Mouse (Mus musculus) ES-E14 (cell line): ENCODE results near the gene Steap3. TPM values are rescaled to one million over a fixed set of nuclear protein-coding genes. Genes with fewer than 3 reads are reported as not detected.

ENCODE experiments used
- DNase-seq: peaks from one replicate; pipeline ENCODE4 v3.0.0-alpha.2; 2013; ENCODE audit warnings: low read depth, low spot score
- H3K27ac ChIP-seq: 2 replicates; pipeline ENCODE4 v1.5.1; 2012; ENCODE audit warnings: low read depth, mild to moderate bottlenecking, low read length, moderate library complexity, mixed read lengths; ENCODE audit not compliant: poor library complexity, insufficient read depth, severe bottlenecking
- H3K36me3 ChIP-seq: 2 replicates; pipeline ENCODE4 v1.6.1; 2012; ENCODE audit warnings: mild to moderate bottlenecking, low read length, moderate library complexity, mixed read lengths; ENCODE audit not compliant: control insufficient read depth, poor library complexity, insufficient read depth, severe bottlenecking
- H3K4me1 ChIP-seq, 2 experiments: fragments of 150-350 bp in 1 of 2; sonication (generic) in 1 of 2; 2 replicates each; pipeline ENCODE4 v1.6.1; 2012; ENCODE audit warnings: low read length in 2 of 2, mild to moderate bottlenecking in 1 of 2, mixed read lengths in 1 of 2; ENCODE audit not compliant: control insufficient read depth in 2 of 2, insufficient read depth in 2 of 2, poor library complexity in 1 of 2
- H3K4me3 ChIP-seq, 2 experiments: fragments of 150-350 bp in 1 of 2; sonication (generic) in 1 of 2; 2 replicates each; pipeline ENCODE4 v1.5.1; 2012; ENCODE audit warnings: low read length in 2 of 2, low read depth in 1 of 2, mild to moderate bottlenecking in 1 of 2, mixed read lengths in 1 of 2; ENCODE audit not compliant: insufficient read depth in 1 of 2, poor library complexity in 1 of 2, severe bottlenecking in 1 of 2
- H3K9ac ChIP-seq: 2 replicates; pipeline ENCODE4 v1.6.1; 2012; ENCODE audit warnings: low read depth, mild to moderate bottlenecking, low read length, mixed read lengths; ENCODE audit not compliant: poor library complexity, insufficient read depth, severe bottlenecking
- H3K9me3 ChIP-seq: fragments of 150-350 bp; sonication (generic); 2 replicates; pipeline ENCODE4 v1.6.1; 2012; ENCODE audit warnings: low read depth, mild to moderate bottlenecking, low read length; ENCODE audit not compliant: control insufficient read depth, insufficient read depth
- CHD2 ChIP-seq: IDR thresholded peaks from 2 replicates; pipeline ENCODE4 v1.6.1; 2014; ENCODE audit warnings: mild to moderate bottlenecking, low read depth, low read length, inconsistent platforms
- HCFC1 ChIP-seq: IDR thresholded peaks from 2 replicates; pipeline ENCODE4 v1.6.1; 2012; ENCODE audit warnings: low read length, inconsistent platforms, borderline replicate concordance; ENCODE audit not compliant: insufficient read depth
- MAFK ChIP-seq: IDR thresholded peaks from 2 replicates; pipeline ENCODE4 v1.6.1; 2014; ENCODE audit warnings: mild to moderate bottlenecking, low read depth, low read length, inconsistent platforms; ENCODE audit not compliant: insufficient read depth
- ZC3H11A ChIP-seq: IDR thresholded peaks from 2 replicates; pipeline ENCODE4 v1.6.1; 2012; ENCODE audit warnings: low read depth, mild to moderate bottlenecking, inconsistent platforms, low read length, borderline replicate concordance
- ZNF384 ChIP-seq: IDR thresholded peaks from 2 replicates; pipeline ENCODE4 v1.6.1; 2012; ENCODE audit warnings: low read depth, low read length, inconsistent platforms
- in situ Hi-C, 2 experiments: fragments of 600-800 bp; cut with MboI; formaldehyde crosslinking; loops; one replicate each; pipeline ENCODE4 v1.15.1; 2025; ENCODE audit warnings: low sequenced_read_pairs in 2 of 2, inconsistent platforms in 1 of 2; ENCODE audit not compliant: unreplicated experiment in 2 of 2
- total RNA-seq: library from RNA; depleted of rRNA; stranded (reverse); fragments of 300-350 nt; gene quantifications from 2 replicates; pipeline ENCODE4 v1.2.3, GENCODE M21; 2012; rRNA removed

Steap3 gene
- total RNA-seq, 1 experiment: 75.9 TPM

DNA sequence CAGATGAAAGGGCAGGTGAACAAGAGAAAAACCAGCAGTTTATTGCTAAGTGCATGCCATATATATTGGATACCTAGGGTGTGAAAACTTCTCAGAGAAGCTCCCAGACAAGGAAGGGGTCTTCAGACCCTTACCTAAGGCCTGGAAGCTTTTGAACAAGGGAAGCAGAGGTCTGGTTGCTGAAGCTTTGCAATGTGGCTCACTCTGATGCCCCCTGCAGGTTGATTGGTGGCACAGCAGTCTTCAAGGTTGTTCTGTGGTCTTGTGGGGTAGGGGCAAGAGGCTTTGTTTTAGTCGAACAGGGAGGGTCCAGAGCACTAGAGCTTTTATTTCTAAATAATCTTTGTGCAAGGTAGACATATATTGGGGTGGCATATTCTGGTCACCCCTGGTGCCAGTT, 117.2 kb downstream of the Steap3 start:
- H3K4me3 ChIP-seq: no peak overlapping the region
- in situ Hi-C loops: no loop called here

DNA sequence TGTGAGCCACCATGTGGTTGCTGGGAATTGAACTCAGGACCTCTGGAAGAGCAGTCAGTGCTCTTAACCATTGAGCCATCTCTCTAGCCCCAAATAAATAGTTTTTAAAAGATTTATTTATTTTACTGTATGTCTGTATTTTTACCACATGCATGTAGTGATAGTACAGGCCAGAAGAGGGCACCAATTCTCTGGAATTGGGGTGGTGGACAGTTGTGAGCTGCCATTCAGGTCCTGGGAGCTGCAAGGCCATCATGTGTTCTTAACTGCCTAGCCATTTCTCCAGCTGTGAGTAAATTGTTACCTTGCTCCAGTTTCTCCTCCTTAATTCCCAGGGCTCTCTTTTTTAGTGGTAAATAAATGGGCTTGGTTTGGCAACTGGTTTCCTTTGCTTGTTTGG, 118.3 kb downstream of the Steap3 start:
- Histone ChIP-seq H3K4me3 (no peak overlapping the region), H3K9ac (no peak overlapping the region), H3K4me1 (no peaks in the 10 kb centered on the region), H3K9me3 (no peaks in the 10 kb centered on the region), H3K36me3 (no peaks in the 10 kb centered on the region), H3K27ac (no peak overlapping the region)
- DNase-seq: no peak
- TF ChIP-seq MAFK: no peak
- no peak for TF ChIP-seq ZC3H11A
- no peak for TF ChIP-seq ZNF384
- no peak for TF ChIP-seq CHD2
- no peak for TF ChIP-seq HCFC1
- in situ Hi-C loops: no loop called here

More for the DNA sequence above, 117.2 kb downstream of the Steap3 start:
- no peak overlapping the region for H3K27ac ChIP-seq
- no peak for TF ChIP-seq HCFC1
- TF ChIP-seq ZC3H11A: no peak
- TF ChIP-seq ZNF384: no peak
- TF ChIP-seq CHD2: no peak
- TF ChIP-seq MAFK: no peak
- H3K9me3 ChIP-seq: no peaks in the 10 kb centered on the region
- no peak overlapping the region for H3K9ac ChIP-seq
- DNase-seq: peak; percentile 40
- H3K4me1 ChIP-seq: no peaks in the 10 kb centered on the region
- H3K36me3 ChIP-seq: no peaks in the 10 kb centered on the region

DNA sequence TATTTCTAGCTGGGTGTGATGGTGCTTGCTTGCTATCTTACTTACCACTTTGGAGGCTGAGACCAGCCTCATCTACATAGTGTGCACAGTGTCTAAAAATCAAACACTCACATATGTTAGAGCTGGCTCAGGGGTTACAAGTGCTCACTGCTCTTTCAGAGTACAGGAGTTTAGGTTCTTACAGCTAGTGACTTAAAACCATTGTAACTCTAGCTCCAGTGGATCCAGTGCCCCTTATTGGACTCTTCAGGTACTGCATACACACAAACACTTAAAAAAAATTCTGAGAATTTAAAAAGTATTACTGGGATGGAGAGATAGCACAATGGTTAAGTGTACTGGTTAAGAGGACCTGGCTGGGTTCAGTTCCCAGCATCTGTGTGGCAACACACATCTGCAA, 125.5 kb downstream of the Steap3 start:
- DNase-seq: no peak
- H3K9me3 ChIP-seq: no peaks in the 10 kb centered on the region
- H3K4me3 ChIP-seq: no peak overlapping the region
- H3K4me1 ChIP-seq: peaks cover 0 to 5% of the 10 kb centered on the region in 2 experiments; a peak in 2 of 4 replicates
- TF ChIP-seq ZC3H11A (no peak), MAFK (no peak), ZNF384 (no peak), HCFC1 (no peak), CHD2 (no peak)
- no peak overlapping the region for H3K27ac ChIP-seq
- H3K36me3 ChIP-seq: no peaks in the 10 kb centered on the region
- H3K9ac ChIP-seq: no peak overlapping the region
- in situ Hi-C loops: no loop called here

DNA sequence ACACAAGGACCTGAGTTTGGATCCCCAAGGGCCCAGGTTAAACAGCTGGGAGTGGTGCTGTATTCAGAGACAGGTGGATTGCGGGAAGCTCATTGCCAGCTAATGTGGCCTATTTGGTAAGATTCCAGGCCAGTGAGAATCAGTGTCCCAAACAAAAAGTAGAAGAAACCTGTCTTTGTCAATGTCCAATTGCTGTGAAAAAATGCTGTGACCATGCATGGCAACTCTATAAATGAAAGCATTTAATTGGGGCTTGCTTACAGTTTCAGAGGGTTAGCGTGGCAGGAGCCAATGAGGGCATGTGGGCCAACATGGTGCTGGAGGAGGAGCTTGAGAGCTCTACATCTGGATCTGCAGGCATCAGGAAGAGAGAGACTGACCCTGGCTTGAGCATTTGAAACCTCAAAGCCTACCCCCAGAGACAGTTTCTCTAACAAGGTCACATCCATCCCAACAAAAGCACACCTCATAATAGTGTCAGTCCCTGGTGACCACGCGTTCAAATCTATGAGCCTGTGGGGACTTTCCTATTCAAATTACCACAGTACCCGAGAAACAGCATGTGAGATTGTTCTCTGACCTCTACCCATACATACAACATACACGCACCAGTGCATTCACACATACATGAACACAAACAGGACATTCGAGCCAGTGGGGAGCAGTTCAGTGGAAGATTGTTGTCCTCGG, 126.8 kb downstream of the Steap3 start:
- Histone ChIP-seq H3K4me3 (no peak overlapping the region), H3K9ac (no peak overlapping the region), H3K27ac (no peak overlapping the region), H3K9me3 (no peaks in the 10 kb centered on the region), H3K4me1 (peaks cover 0 to 5% of the 10 kb centered on the region in 2 experiments; a peak in 2 of 4 replicates), H3K36me3 (no peaks in the 10 kb centered on the region)
- no peak for DNase-seq
- TF ChIP-seq CHD2 (no peak), ZC3H11A (no peak), ZNF384 (no peak), MAFK (no peak), HCFC1 (no peak)
- in situ Hi-C loops: no loop called here

DNA sequence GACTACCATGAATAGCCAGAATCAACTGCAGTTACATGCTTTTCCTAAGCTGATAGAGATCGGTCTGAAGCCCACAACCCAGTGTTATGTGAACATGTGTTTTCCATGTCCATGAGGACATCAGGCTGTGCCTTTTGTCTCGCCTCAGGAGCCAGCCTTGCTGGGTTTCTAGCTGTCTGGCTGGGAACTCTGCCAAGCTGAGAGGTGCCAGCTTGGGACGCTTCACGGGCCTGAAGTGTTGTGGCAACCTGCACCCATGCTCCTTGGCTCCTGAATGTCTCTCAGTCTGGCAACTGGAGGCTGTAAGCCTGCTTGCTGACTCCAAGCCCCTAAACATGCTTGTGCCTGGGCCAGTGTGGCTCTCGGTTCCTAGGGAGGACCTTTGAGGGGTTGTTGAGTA, 130.0 kb downstream of the Steap3 start:
- DNase-seq: no peak
- in situ Hi-C loops: no loop called here
- Histone ChIP-seq H3K27ac (no peak overlapping the region), H3K4me1 (peaks cover 0 to 6% of the 10 kb centered on the region in 2 experiments; a peak in 2 of 4 replicates), H3K4me3 (no peak overlapping the region), H3K9me3 (no peaks in the 10 kb centered on the region), H3K9ac (no peak overlapping the region), H3K36me3 (no peaks in the 10 kb centered on the region)
- TF ChIP-seq ZNF384 (no peak), HCFC1 (no peak), MAFK (no peak), ZC3H11A (no peak), CHD2 (no peak)

Other genes starting within 250 kb of the Steap3 start
- 15.1 and 26.7 TPM in 2 replicates for gene Tmem37, start 198.6 kb downstream of the Steap3 start, total RNA-seq
- gene Dbi, start 151.6 kb downstream of the Steap3 start, total RNA-seq: 210 and 259 TPM in 2 replicates
- 5.3 and 8.3 TPM in 2 replicates for gene 3110009E18Rik, start 151.5 kb downstream of the Steap3 start, total RNA-seq
- 0.49 TPM in 1 of 2 replicates, not detected in the other for gene C1ql2, start 67.9 kb upstream of the Steap3 start, total RNA-seq
- not detected in 2 replicates for gene Marco, start 232.3 kb upstream of the Steap3 start, total RNA-seq